Mouse (Mus musculus): ENCODE results near the gene Sspn. TPM values are rescaled to one million over a fixed set of nuclear protein-coding genes. Genes with fewer than 3 reads are reported as not detected.

The Sspn gene
- polyA plus RNA-seq (2015; fragmentation: Nextera tagmentation; extraction: Ambion mirVana) = 16.5 and 22.3 TPM in 2 replicates

DNA sequence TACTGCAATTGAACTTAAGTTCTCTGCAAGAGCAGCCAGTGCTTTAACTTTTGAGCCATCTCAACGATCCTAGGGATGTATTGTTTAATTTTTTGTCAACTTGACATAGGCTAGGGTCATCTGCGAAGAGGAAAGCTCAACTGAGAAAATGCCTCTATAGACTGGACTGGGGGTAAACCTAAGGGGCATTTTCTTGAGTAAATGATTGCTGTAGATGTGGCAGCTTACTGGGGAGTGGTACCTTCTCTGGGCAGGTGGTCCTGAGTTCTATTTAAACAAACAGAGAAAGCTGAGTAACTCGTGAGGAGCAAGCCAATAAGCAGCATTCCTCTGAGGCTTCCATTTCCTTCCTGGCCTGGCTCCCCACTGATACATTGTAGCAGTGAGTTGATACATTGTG is at the start of gene Sspn:
Gene Sspn, plus strand, starts transcription at position 301 of the 400 bp plus-strand sequence.

Other genes with a start within 250 kb of the Sspn start
- 5.6 and 6.5 TPM in 2 replicates for gene Rassf8, start 184.9 kb upstream of the Sspn start, polyA plus RNA-seq (2015; fragmentation: Nextera tagmentation; extraction: Ambion mirVana)
- 2.1 and 2.9 TPM in 2 replicates for gene Bhlhe41, start 66.1 kb upstream of the Sspn start, polyA plus RNA-seq (2015; fragmentation: Nextera tagmentation; extraction: Ambion mirVana)